Mouse (Mus musculus) erythroblast, embryonic 14.5 days (primary cell): ENCODE results near the gene B9d1.

Source experiments
- GATA1 ChIP-seq: IDR thresholded peaks from 2 replicates; pipeline ENCODE4 v1.6.1; 2012; ENCODE audit warnings: low read length, inconsistent platforms, mixed read lengths
- TAL1 ChIP-seq: IDR thresholded peaks from 3 replicates; pipeline ENCODE4 v1.6.1; 2012; ENCODE audit warnings: low read length, inconsistent platforms, mixed read lengths

DNA sequence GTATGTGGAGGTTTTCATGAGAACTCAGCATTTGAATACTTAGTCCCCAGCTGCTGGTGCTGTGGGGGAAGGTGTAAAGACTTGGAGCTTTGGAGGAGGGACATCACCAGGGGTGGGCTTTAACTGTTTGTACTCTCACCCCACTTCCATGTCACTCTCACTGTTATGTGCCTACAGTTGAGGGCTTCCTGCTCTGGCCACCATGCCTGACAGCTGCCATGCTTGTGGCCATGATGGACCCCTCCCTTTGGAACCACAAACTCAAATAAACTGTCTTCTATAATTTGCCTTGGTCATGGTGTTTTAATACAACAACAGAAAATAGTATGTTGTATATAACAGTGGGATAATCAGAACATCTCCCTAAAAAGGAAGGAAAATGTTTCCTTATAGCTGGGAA lies 34.1 kb upstream of the B9d1 start:
- TF ChIP-seq GATA1 (no peak), TAL1 (no peak)
